Mouse (Mus musculus): ENCODE measurements at regions not wholly inside any gene's neighbourhood (a gene's known extent, or its start where the extent isn't known, plus 50 kb on each side); places are given as distances from the start of the nearest gene placed in this dataset.

GRCm38 (mm10) chr14:78375746-78376495, 68.1 kb upstream of the Tnfsf11 start:
- no peak for DNase-seq (ENCODE audit: low read depth, low spot score)

- no peak for DNase-seq (ENCODE audit: low read depth, low spot score)
Observed at GRCm38 (mm10) chr14:78372102-78372501, 64.3 kb upstream of the Tnfsf11 start.

GRCm38 (mm10) chr14:78368881-78369280, 61.0 kb upstream of the Tnfsf11 start:
- peak; percentile 81 for DNase-seq (ENCODE audit: low read depth, low spot score)

- no peak for DNase-seq (ENCODE audit: low read depth, low spot score)
Observed at GRCm38 (mm10) chr14:78364822-78365221, 57.0 kb upstream of the Tnfsf11 start.

- peak; percentile 45 for DNase-seq (ENCODE audit: low read depth, low spot score)
Observed at GRCm38 (mm10) chr14:78363123-78363522, 55.3 kb upstream of the Tnfsf11 start.

Measured in brain, adult 2 months (tissue).